Mouse (Mus musculus) cerebellum, adult 2 months (tissue): ENCODE data around the gene Htr7.

Experiments
- CTCF ChIP-seq: fragments of 200-500 bp; IDR thresholded peaks from 2 replicates; pipeline ENCODE4 v1.5.1; 2011; ENCODE audit warnings: low read depth, mild to moderate bottlenecking, control low read depth, low read length, moderate library complexity, borderline replicate concordance; ENCODE audit not compliant: insufficient read depth
- POLR2A ChIP-seq: fragments of 200-500 bp; IDR thresholded peaks from 2 replicates; pipeline ENCODE4 v1.6.1; 2011; ENCODE audit warnings: low read length, control low read depth, borderline replicate concordance; ENCODE audit not compliant: insufficient read depth

DNA sequence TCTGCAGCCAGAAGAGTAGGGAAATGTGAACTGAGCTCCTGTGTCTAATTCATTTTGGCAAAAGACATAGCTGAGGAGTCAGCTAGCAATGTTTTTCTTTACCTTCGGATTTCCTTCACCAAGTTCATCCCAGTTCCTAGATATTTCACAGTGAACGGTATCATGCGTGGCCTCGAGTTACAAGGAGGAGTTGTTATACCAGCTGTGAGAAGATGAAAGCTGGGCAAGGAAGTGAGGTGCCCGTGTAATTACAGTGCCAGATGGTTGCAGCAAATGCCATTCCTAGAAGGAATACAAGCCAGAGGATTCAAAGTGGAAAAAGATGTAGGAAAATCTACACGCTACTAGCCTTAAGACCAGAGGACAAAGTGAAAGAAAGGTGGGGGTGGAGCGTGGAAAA lies 41.6 kb upstream of the Htr7 start:
- TF ChIP-seq POLR2A: no peak
- TF ChIP-seq CTCF: no peak
